ENCODE assay signal across 10 mouse cellular contexts in genomic region chr10:52274001-52274909, GRCm38 (mm10). TPM values are rescaled to one million over a fixed set of nuclear protein-coding genes. Genes with fewer than 3 reads are reported as not detected.
DNase-seq lines count a peak whose midpoint lies in the region; ATAC-seq lines count a peak whose summit lies in the region.
"Had no signal": no experiment of that assay in that cellular context is flagged by ENCODE, and none has a peak within 500 bp of the region (broad histone marks: within the 10 kb centered on the region; RNA-seq: fewer than 3 reads in every experiment).

No protein-coding gene starts in this region.

- 63% methylated on average over 8 of the region's 8 CpGs for WGBS in kidney, embryonic 15.5 days
- WGBS in kidney, embryonic 16.5 days, result 56% methylated on average over 8 of the region's 8 CpGs
- 9% methylated on average over 8 of the region's 8 CpGs for WGBS in hindbrain, embryonic 16.5 days

- H3K27ac ChIP-seq in kidney, embryonic 15.5 days, result 0 out of 2 replicates have a peak overlapping the region, but pooled peaks have one; percentile 27
- H3K27ac ChIP-seq in kidney, embryonic 16.5 days (ENCODE audit: low read length), result no peak overlapping the region
- H3K27ac ChIP-seq in hindbrain, embryonic 16.5 days (ENCODE audit: low read depth, low read length), result peak overlapping the region; percentile 68
- H3K27ac ChIP-seq: left cerebral cortex, adult 2 months had no signal

- H3K9me3 ChIP-seq in kidney, embryonic 15.5 days (replicated peaks), result no peaks in the 10 kb centered on the region
- no peaks in the 10 kb centered on the region for H3K9me3 ChIP-seq in kidney, embryonic 16.5 days (ENCODE audit: low read length)
- no peaks in the 10 kb centered on the region for H3K9me3 ChIP-seq in hindbrain, embryonic 16.5 days (ENCODE audit: control insufficient read depth, low read length)

- H3K4me3 ChIP-seq in kidney, embryonic 15.5 days (replicated peaks), result no peak overlapping the region
- no peak overlapping the region for H3K4me3 ChIP-seq in kidney, embryonic 16.5 days (ENCODE audit: low read length)
- H3K4me3 ChIP-seq in hindbrain, embryonic 16.5 days (ENCODE audit: low read length), result no peak overlapping the region; the same call in 1 of the 2 replicates
- H3K4me3 ChIP-seq: left cerebral cortex, adult 2 months had no signal

- H3K9ac ChIP-seq in kidney, embryonic 15.5 days, result no peak overlapping the region
- no peak overlapping the region for H3K9ac ChIP-seq in kidney, embryonic 16.5 days (replicated peaks; ENCODE audit: low read length)
- no peak overlapping the region for H3K9ac ChIP-seq in hindbrain, embryonic 16.5 days (ENCODE audit: low read depth, low read length)

- no peak overlapping the region for H3K4me2 ChIP-seq in kidney, embryonic 15.5 days
- no peak overlapping the region for H3K4me2 ChIP-seq in kidney, embryonic 16.5 days (replicated peaks; ENCODE audit: low read depth, low read length)
- peak overlapping the region; percentile 44 for H3K4me2 ChIP-seq in hindbrain, embryonic 16.5 days (ENCODE audit: low read length)

- intact Hi-C loops in gastrocnemius, postnatal 14 days (cut with DNase I; ENCODE audit: low total_unique reads), result no loop called here

- H3K4me1 ChIP-seq in kidney, embryonic 15.5 days, result 0 out of 2 replicates have a peak, but pooled peaks cover 7% of the 10 kb centered on the region
- H3K4me1 ChIP-seq in kidney, embryonic 16.5 days (ENCODE audit: insufficient read depth, low read length), result no peaks in the 10 kb centered on the region
- peaks cover 15% of the 10 kb centered on the region for H3K4me1 ChIP-seq in hindbrain, embryonic 16.5 days (ENCODE audit: control insufficient read depth, insufficient read depth, low read depth, low read length)

- no peaks in the 10 kb centered on the region for H3K27me3 ChIP-seq in kidney, embryonic 15.5 days
- H3K27me3 ChIP-seq in kidney, embryonic 16.5 days (ENCODE audit: insufficient read depth, low read length), result no peaks in the 10 kb centered on the region
- no peaks in the 10 kb centered on the region for H3K27me3 ChIP-seq in hindbrain, embryonic 16.5 days (replicated peaks; ENCODE audit: control insufficient read depth, insufficient read depth, low read length)

- 0 out of 2 replicates have a peak, but pooled peaks cover 4% of the 10 kb centered on the region for H3K36me3 ChIP-seq in kidney, embryonic 15.5 days
- no peaks in the 10 kb centered on the region for H3K36me3 ChIP-seq in kidney, embryonic 16.5 days (ENCODE audit: insufficient read depth, low read length)
- no peaks in the 10 kb centered on the region for H3K36me3 ChIP-seq in hindbrain, embryonic 16.5 days (ENCODE audit: control insufficient read depth, insufficient read depth, low read length)

- no peak for ATAC-seq in kidney, embryonic 15.5 days (replicated peaks; ENCODE audit: low FRiP score)
- ATAC-seq in kidney, embryonic 16.5 days (ENCODE audit: low FRiP score, low TSS enrichment), result no peak
- peak; percentile 88 for ATAC-seq in hindbrain, embryonic 16.5 days

- peak; percentile 28 for DNase-seq in adrenal gland, postnatal 14 days
- DNase-seq in adrenal gland, adult 18-20 months (ENCODE audit: low spot score in 2 of 2), result no peak
- peak; percentile 92 for DNase-seq in ZHBTc4 (ENCODE audit: low read depth, low spot score)
- DNase-seq in thymus, postnatal 10 days (ENCODE audit: low spot score in 2 of 2), result no peak
- no peak for DNase-seq in gastrocnemius, postnatal 14 days
- DNase-seq: adrenal gland, postnatal 10 days had no signal

RNA-seq across cellular contexts. Expression of gene Dcbld1, which starts 40.8 kb away (rescaled TPM):
- total RNA-seq in adrenal gland, postnatal 14 days (2021), result 6.3 and 7.0 TPM in 2 replicates
- total RNA-seq in adrenal gland, adult 18-20 months (2021), result 1 to 10 TPM; 2.0 to 2.7 TPM
- 28.6 and 30.2 TPM in 2 replicates for polyA plus RNA-seq in kidney, embryonic 15.5 days (2015; fragmentation: Nextera tagmentation; extraction: Ambion mirVana)
- 32.5 and 33.2 TPM in 2 replicates for polyA plus RNA-seq in kidney, embryonic 16.5 days (2015; fragmentation: Nextera tagmentation; extraction: Ambion mirVana)
- 21.0 and 23.2 TPM in 2 replicates for polyA plus RNA-seq in hindbrain, embryonic 16.5 days (2015; fragmentation: Nextera tagmentation; extraction: Ambion mirVana)
- 1 to 10 TPM; 2.5 to 3.2 TPM for total RNA-seq in gastrocnemius, postnatal 14 days (2021)

Comparison
In these comparisons a context has a peak if more than half of its experiments do, and no peak if none do; other contexts are left out.
1. DNase-seq: peak in adrenal gland, postnatal 14 days (single experiment) and ZHBTc4 (single experiment); none in adrenal gland, adult 18-20 months (0 of 2), thymus, postnatal 10 days (0 of 2) and gastrocnemius, postnatal 14 days (single experiment).